Mouse (Mus musculus): ENCODE results near the gene Olfr1185-ps1.
"Not testable (repeated sequence)": the region's sequence is repeated elsewhere in the genome, so short reads cannot be mapped to it uniquely, and the experiment has no call there.

Gene Olfr1185-ps1

GRCm38 (mm10) chr2:88493020-88493419 lies at the start of gene Olfr1185-ps1:
Gene Olfr1185-ps1 (plus strand): TSS chr2:88493320.
- in situ Hi-C loops (cut with MboI, MseI): no loop called here

- in situ Hi-C loops (cut with MboI, MseI): no loop called here
Measured at GRCm38 (mm10) chr2:88449031-88449430, 44.1 kb upstream of the Olfr1185-ps1 start, which contains the start of gene Gm13757. Gene Gm13757 (minus strand): TSS chr2:88449131.

GRCm38 (mm10) chr2:88454567-88454966 lies 38.6 kb upstream of the Olfr1185-ps1 start, which contains the start of gene Olfr1183:
Gene Olfr1183 (plus strand): TSS chr2:88454867.
- in situ Hi-C loops (cut with MboI, MseI): not testable (repeated sequence)

- in situ Hi-C loops (cut with MboI, MseI): no loop called here
Measured at GRCm38 (mm10) chr2:88483298-88483697, 9.8 kb upstream of the Olfr1185-ps1 start, which contains the start of gene Olfr1184. Gene Olfr1184 (plus strand): TSS chr2:88483598.

GRCm38 (mm10) chr2:88518251-88518650 lies 25.1 kb downstream of the Olfr1185-ps1 start, which contains the start of gene Olfr1186:
Gene Olfr1186 (plus strand): TSS chr2:88518551.
- in situ Hi-C loops (cut with MboI, MseI): no loop called here

- in situ Hi-C loops (cut with MboI, MseI): no loop called here
Measured at GRCm38 (mm10) chr2:88525720-88526119, 32.6 kb downstream of the Olfr1185-ps1 start.

All from T-helper 2 cell (primary cell).